Mouse (Mus musculus): Measurements from ENCODE around the gene Anapc1. TPM values are rescaled to one million over a fixed set of nuclear protein-coding genes. Genes with fewer than 3 reads are reported as not detected.

Anapc1 gene
- polyA plus RNA-seq, 1 experiment from 2014 or later, result 91.9 TPM

GRCm38 (mm10) chr2:128601534-128601933 is 85.7 kb downstream of the Anapc1 start:
- no peaks in the 10 kb centered on the region for H3K36me3 ChIP-seq
- no peak overlapping the region for H3K4me2 ChIP-seq (replicated peaks)
- 0 out of 2 replicates have a peak, but pooled peaks cover 4% of the 10 kb centered on the region for H3K4me1 ChIP-seq
- H3K4me3 ChIP-seq, result no peak overlapping the region
- no peak overlapping the region for H3K9ac ChIP-seq (replicated peaks)
- H3K27ac ChIP-seq (replicated peaks), result no peak overlapping the region
- WGBS, result 43% methylated on average over 2 of the region's 2 CpGs
- no peak for ATAC-seq (ENCODE audit: low FRiP score, low read depth)
- no peaks in the 10 kb centered on the region for H3K9me3 ChIP-seq
- no peaks in the 10 kb centered on the region for H3K27me3 ChIP-seq

- 91% methylated on average over 7 of the region's 7 CpGs for WGBS
- Histone ChIP-seq H3K27ac (replicated peaks) (no peak overlapping the region), H3K27me3 (no peaks in the 10 kb centered on the region), H3K4me1 (no peaks in the 10 kb centered on the region), H3K9ac (replicated peaks) (no peak overlapping the region), H3K36me3 (no peaks in the 10 kb centered on the region), H3K4me3 (no peak overlapping the region), H3K4me2 (replicated peaks) (no peak overlapping the region), H3K9me3 (no peaks in the 10 kb centered on the region)
- ATAC-seq (ENCODE audit: low FRiP score, low read depth), result no peak
Measured at GRCm38 (mm10) chr2:128592301-128592700, 94.9 kb downstream of the Anapc1 start.

- WGBS, result 92% methylated on average over 3 of the region's 3 CpGs
- Histone ChIP-seq H3K9ac (replicated peaks) (no peak within 1 kb of the TSS), H3K27me3 (no peaks in the 10 kb centered on the region), H3K9me3 (no peaks in the 10 kb centered on the region), H3K27ac (replicated peaks) (no peak within 1 kb of the TSS), H3K4me3 (no peak within 1 kb of the TSS), H3K36me3 (no peaks in the 10 kb centered on the region), H3K4me1 (no peaks in the 10 kb centered on the region), H3K4me2 (replicated peaks) (no peak within 1 kb of the TSS)
- ATAC-seq (ENCODE audit: low FRiP score, low read depth), result no peak
Measured at GRCm38 (mm10) chr2:128590909-128591308, 96.3 kb downstream of the Anapc1 start, which contains the start of gene Spdye4c. Spdye4c (plus strand) TSS chr2:128591209.

DNA sequence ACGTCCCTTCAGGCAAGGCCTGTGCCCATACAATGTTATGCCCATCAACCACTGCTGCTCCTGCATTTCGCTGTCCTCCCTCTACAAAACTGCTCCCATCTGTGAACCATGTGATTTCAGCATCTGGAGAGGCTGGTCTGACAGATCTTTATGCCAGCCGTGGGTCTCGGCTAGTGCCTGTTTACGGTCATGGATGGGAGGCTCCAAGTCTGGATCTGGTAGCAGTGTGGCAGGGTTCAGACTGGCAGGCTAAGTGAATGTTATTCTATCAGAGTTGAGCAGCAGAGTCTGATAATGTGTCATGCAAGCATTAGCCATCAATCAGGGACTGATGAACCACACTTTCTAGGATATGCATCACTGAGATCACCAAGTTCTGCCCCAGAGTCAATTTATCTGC is 104.3 kb downstream of the Anapc1 start:
- no peak overlapping the region for H3K27ac ChIP-seq (replicated peaks)
- no peak overlapping the region for H3K9ac ChIP-seq (replicated peaks)
- H3K9me3 ChIP-seq, result no peaks in the 10 kb centered on the region
- WGBS, result 81% methylated on average over 5 of the region's 5 CpGs
- no peak overlapping the region for H3K4me3 ChIP-seq
- no peaks in the 10 kb centered on the region for H3K4me1 ChIP-seq
- H3K4me2 ChIP-seq (replicated peaks), result no peak overlapping the region
- H3K36me3 ChIP-seq, result no peaks in the 10 kb centered on the region
- no peak for ATAC-seq (ENCODE audit: low FRiP score, low read depth)
- no peaks in the 10 kb centered on the region for H3K27me3 ChIP-seq

DNA sequence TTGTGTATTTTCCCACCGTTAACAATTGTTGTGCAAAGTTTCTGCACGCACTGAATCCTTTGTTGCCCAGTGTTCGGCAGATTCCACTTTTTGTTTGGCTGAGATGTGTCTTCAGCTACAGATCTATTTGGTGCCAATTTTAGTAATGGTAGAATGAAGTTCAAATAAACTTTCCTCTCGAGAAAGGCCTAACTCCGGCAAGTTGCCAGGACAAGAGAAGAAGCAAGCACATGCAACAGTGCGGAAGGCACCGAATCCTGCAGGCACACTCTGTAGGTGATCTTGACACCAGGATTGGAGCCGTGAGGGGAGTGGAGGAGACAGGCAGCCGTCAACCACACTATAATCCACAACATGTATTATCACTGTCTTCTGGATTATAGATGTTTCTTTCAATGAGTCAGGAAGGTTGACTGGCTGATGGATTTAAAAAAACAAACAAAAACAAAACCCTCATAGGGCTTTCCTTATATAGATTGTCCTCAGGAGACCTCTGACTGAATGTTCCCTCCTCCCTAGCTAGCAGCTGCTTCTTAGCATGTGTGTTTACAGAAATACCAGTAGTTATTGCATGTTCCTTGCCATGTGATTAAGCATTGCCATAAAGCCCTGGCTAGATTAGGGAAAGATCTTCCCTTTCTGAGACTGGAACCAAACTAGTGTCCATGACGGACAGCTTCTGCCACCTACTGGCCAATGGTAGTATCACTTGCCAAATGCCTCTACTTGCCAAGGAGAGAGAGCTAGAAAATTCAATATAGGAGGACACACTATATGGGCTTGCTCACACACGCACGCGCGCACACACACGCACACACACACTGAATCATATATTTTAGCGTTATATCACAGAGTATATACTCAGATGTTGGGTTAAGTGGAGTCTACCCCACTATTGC is 114.2 kb downstream of the Anapc1 start:
- no peak overlapping the region for H3K4me2 ChIP-seq (replicated peaks)
- H3K36me3 ChIP-seq, result no peaks in the 10 kb centered on the region
- no peak overlapping the region for H3K9ac ChIP-seq (replicated peaks)
- H3K4me3 ChIP-seq, result no peak overlapping the region
- H3K4me1 ChIP-seq, result no peaks in the 10 kb centered on the region
- H3K27me3 ChIP-seq, result no peaks in the 10 kb centered on the region
- WGBS, result 52% methylated on average over 16 of the region's 16 CpGs
- no peak overlapping the region for H3K27ac ChIP-seq (replicated peaks)
- H3K9me3 ChIP-seq, result no peaks in the 10 kb centered on the region
- ATAC-seq (ENCODE audit: low FRiP score, low read depth), result peak; percentile 34; the same call in 1 of the 2 replicates

DNA sequence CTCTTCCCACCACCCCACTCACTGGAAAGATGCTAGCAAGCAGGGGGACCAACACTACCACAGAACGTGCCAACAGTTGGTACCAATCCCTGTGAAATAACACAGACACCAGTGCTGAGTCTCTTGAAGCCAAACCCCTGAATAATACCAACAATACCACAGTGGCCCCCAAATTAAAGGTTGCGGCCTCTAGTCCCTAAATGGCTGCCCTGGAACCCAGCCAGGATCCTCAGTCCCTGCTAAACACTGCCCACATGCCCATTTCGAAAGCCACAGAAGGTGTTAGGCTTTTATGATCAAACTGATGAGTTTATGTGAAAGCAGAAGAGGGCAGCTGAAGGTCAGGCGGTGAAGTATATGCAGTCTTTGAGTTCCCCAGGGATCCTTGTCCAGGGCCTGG is 116.2 kb downstream of the Anapc1 start:
- no peaks in the 10 kb centered on the region for H3K9me3 ChIP-seq
- no peaks in the 10 kb centered on the region for H3K4me1 ChIP-seq
- H3K27me3 ChIP-seq, result no peaks in the 10 kb centered on the region
- no peak overlapping the region for H3K9ac ChIP-seq (replicated peaks)
- H3K36me3 ChIP-seq, result no peaks in the 10 kb centered on the region
- 90% methylated on average over 4 of the region's 4 CpGs for WGBS
- no peak overlapping the region for H3K4me3 ChIP-seq
- H3K4me2 ChIP-seq (replicated peaks), result no peak overlapping the region
- ATAC-seq (ENCODE audit: low FRiP score, low read depth), result no peak
- no peak overlapping the region for H3K27ac ChIP-seq (replicated peaks)

DNA sequence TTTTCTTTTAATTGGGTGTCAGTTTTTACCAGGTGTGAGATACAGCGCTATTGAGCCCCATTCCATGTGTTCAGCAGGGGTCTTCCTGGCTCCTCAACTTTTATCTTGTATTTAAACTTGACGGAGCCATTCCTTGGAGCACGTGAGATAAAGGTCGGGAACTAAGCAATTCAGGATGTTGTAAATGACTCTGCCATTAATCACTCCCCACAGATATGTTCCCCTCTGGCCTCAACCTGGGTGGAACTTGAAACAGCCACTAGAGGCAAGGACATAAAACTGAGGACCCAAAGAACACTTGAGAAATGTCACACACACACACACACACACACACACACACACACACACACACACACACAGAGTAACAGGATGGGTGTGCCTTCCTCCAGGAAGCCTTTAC is 118.7 kb downstream of the Anapc1 start:
- no peaks in the 10 kb centered on the region for H3K27me3 ChIP-seq
- H3K27ac ChIP-seq (replicated peaks), result no peak overlapping the region
- H3K9ac ChIP-seq (replicated peaks), result no peak overlapping the region
- ATAC-seq (ENCODE audit: low FRiP score, low read depth), result no peak
- no peaks in the 10 kb centered on the region for H3K4me1 ChIP-seq
- H3K36me3 ChIP-seq, result no peaks in the 10 kb centered on the region
- H3K4me3 ChIP-seq, result no peak overlapping the region
- 91% methylated on average over 4 of the region's 4 CpGs for WGBS
- H3K9me3 ChIP-seq, result 0 out of 2 replicates have a peak, but pooled peaks cover 2% of the 10 kb centered on the region
- no peak overlapping the region for H3K4me2 ChIP-seq (replicated peaks)

DNA sequence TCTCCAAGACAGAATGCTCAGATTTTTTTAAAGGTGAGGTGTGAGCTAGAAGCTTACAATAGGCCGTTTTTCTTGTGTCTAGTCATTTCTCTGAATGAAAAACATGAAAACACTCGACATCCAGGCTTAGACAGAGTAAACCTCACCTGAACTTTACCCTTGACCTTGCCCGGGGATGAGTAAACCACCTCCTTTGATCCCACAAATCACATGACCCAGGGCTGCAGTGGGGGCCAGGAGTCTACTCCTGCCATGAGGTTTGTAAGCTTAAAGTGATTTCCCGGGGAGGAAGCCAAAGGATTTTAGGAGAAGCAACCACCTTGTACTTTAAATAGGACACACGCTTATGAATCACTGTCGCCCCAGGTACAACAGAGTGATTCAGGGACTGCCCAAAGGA is 119.2 kb downstream of the Anapc1 start:
- Histone ChIP-seq H3K27ac (replicated peaks) (no peak overlapping the region), H3K27me3 (no peaks in the 10 kb centered on the region), H3K9ac (replicated peaks) (no peak overlapping the region), H3K4me3 (no peak overlapping the region), H3K9me3 (0 out of 2 replicates have a peak, but pooled peaks cover 2% of the 10 kb centered on the region), H3K36me3 (no peaks in the 10 kb centered on the region), H3K4me2 (replicated peaks) (no peak overlapping the region), H3K4me1 (no peaks in the 10 kb centered on the region)
- WGBS, result 81% methylated on average over 6 of the region's 6 CpGs
- ATAC-seq (ENCODE audit: low FRiP score, low read depth), result no peak

- H3K36me3 ChIP-seq, result no peaks in the 10 kb centered on the region
- ATAC-seq (ENCODE audit: low FRiP score, low read depth), result no peak
Measured at GRCm38 (mm10) chr2:128566304-128567147, 120.7 kb downstream of the Anapc1 start.

DNA sequence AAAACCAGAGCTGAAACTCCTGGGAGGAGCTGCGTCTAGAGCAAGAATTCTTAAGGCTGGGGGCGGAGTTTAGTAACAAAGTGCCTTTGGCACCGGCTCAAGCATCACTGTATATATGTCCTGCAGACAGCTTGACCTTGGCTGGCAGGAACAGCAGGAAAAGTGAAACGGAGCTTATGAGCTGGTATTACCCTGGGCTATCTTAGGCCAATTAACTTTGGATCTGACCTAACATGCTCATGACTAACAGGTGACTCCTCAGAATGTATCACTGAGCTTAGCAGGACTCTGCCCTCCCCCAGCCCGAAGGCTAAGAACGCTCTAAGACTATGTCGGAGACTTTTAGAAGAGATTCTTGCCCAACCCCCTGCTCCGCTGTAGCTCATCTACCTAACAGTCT is 121.3 kb downstream of the Anapc1 start:
- Histone ChIP-seq H3K27ac (replicated peaks) (no peak overlapping the region), H3K36me3 (no peaks in the 10 kb centered on the region), H3K4me3 (no peak overlapping the region), H3K4me2 (replicated peaks) (no peak overlapping the region), H3K27me3 (no peaks in the 10 kb centered on the region), H3K9ac (replicated peaks) (no peak overlapping the region), H3K9me3 (0 out of 2 replicates have a peak, but pooled peaks cover 2% of the 10 kb centered on the region), H3K4me1 (no peaks in the 10 kb centered on the region)
- WGBS, result 64% methylated on average over 8 of the region's 8 CpGs
- no peak for ATAC-seq (ENCODE audit: low FRiP score, low read depth)

More at GRCm38 (mm10) chr2:128566304-128567147, 120.7 kb downstream of the Anapc1 start:
- no peak overlapping the region for H3K4me2 ChIP-seq (replicated peaks)
- H3K9me3 ChIP-seq, result 0 out of 2 replicates have a peak, but pooled peaks cover 2% of the 10 kb centered on the region
- H3K4me3 ChIP-seq, result no peak overlapping the region
- no peak overlapping the region for H3K9ac ChIP-seq (replicated peaks)
- 72% methylated on average over 10 of the region's 10 CpGs for WGBS
- H3K27me3 ChIP-seq, result no peaks in the 10 kb centered on the region
- no peaks in the 10 kb centered on the region for H3K4me1 ChIP-seq
- H3K27ac ChIP-seq (replicated peaks), result no peak overlapping the region

DNA sequence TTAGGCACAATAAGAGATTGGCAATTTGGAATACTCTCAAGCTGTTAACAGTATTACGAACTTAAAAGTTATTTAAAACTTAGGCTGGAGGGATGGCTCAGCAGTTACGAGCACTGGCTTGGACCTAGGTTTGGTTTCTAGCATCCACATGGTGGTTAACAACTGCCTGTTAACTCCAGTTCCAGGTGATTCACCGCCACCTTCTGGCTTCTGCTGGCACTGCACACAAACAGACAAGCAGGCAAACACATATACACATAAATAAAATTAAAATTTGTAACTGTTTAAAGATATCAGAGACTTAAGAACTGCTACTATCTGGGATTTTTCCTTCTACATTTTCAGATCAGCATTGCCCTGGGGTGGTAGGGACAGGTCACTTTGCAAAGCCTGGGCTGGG is 123.0 kb downstream of the Anapc1 start:
- no peaks in the 10 kb centered on the region for H3K36me3 ChIP-seq
- no peak overlapping the region for H3K4me2 ChIP-seq (replicated peaks)
- 0 out of 2 replicates have a peak, but pooled peaks cover 2% of the 10 kb centered on the region for H3K9me3 ChIP-seq
- 89% methylated on average over 3 of the region's 3 CpGs for WGBS
- ATAC-seq (ENCODE audit: low FRiP score, low read depth), result no peak
- no peak overlapping the region for H3K9ac ChIP-seq (replicated peaks)
- no peak overlapping the region for H3K4me3 ChIP-seq
- no peaks in the 10 kb centered on the region for H3K4me1 ChIP-seq
- H3K27me3 ChIP-seq, result no peaks in the 10 kb centered on the region
- no peak overlapping the region for H3K27ac ChIP-seq (replicated peaks)
